Comparison of ENCODE assay signal across 8 mouse cellular contexts in genomic region chr4:137277166-137277513, GRCm38 (mm10). TPM values are rescaled to one million over a fixed set of nuclear protein-coding genes. Genes with fewer than 3 reads are reported as not detected.
DNase-seq lines count a peak whose midpoint lies in the region; ATAC-seq and TF ChIP-seq lines count a peak whose summit lies in the region.

Gene Wnt4, plus strand, starts transcription at chr4:137277489.

- H3K9me3 ChIP-seq in heart, embryonic 14.5 days (ENCODE audit: control insufficient read depth, low read length), result no peaks in the 10 kb centered on the region
- H3K9me3 ChIP-seq in stomach, postnatal 0 days (ENCODE audit: control insufficient read depth, low read length), result no peaks in the 10 kb centered on the region

- H3K4me2 ChIP-seq in heart, embryonic 14.5 days (ENCODE audit: low read length), result peak within 1 kb of the TSS; percentile 89
- peak within 1 kb of the TSS; percentile 82 for H3K4me2 ChIP-seq in stomach, postnatal 0 days (replicated peaks; ENCODE audit: low read depth)

- no peak within 1 kb of the TSS for H3K27ac ChIP-seq in heart, embryonic 14.5 days (replicated peaks in 1 of 2; ENCODE audit: control insufficient read depth in 1 of 2, insufficient read depth in 1 of 2, low read depth in 2 of 2, low read length in 2 of 2)
- peak within 1 kb of the TSS; percentile 91 for H3K27ac ChIP-seq in stomach, postnatal 0 days (replicated peaks)

- H3K4me1 ChIP-seq in heart, embryonic 14.5 days (ENCODE audit: control insufficient read depth in 2 of 2, insufficient read depth in 2 of 2, low read length in 2 of 2), result peaks cover 2 to 18% of the 10 kb centered on the region in 2 experiments; a peak in 3 of 4 replicates
- H3K4me1 ChIP-seq in stomach, postnatal 0 days (replicated peaks; ENCODE audit: control insufficient read depth, insufficient read depth), result 0 out of 2 replicates have a peak, but pooled peaks cover 2% of the 10 kb centered on the region

- peak; percentile 15; the same call in 1 of the 2 replicates for TF ChIP-seq CTCF in stomach, postnatal 0 days (IDR thresholded peaks at IDR 0.05; ENCODE audit: low read depth)

- no peaks in the 10 kb centered on the region for H3K36me3 ChIP-seq in heart, embryonic 14.5 days (ENCODE audit: control insufficient read depth, insufficient read depth, low read length)
- no peaks in the 10 kb centered on the region for H3K36me3 ChIP-seq in stomach, postnatal 0 days (ENCODE audit: control insufficient read depth, insufficient read depth, low read length)

- peak within 1 kb of the TSS; percentile 64 for H3K9ac ChIP-seq in heart, embryonic 14.5 days (ENCODE audit: low read length)
- peak within 1 kb of the TSS; percentile 82 for H3K9ac ChIP-seq in stomach, postnatal 0 days (ENCODE audit: low read length)

- ATAC-seq in heart, embryonic 14.5 days (ENCODE audit: insufficient number of reproducible peaks, insufficient read depth, low FRiP score, low read depth), result peak; percentile 52
- peak; percentile 63 for ATAC-seq in stomach, postnatal 0 days (ENCODE audit: low FRiP score, low TSS enrichment)

- H3K4me3 ChIP-seq in heart, embryonic 14.5 days (ENCODE audit: control insufficient read depth in 1 of 2, insufficient read depth in 1 of 2, low read depth in 1 of 2, low read length in 2 of 2), result peak within 1 kb of the TSS; percentile 44 to 48
- peak within 1 kb of the TSS; percentile 64 for H3K4me3 ChIP-seq in stomach, postnatal 0 days (ENCODE audit: low read depth, low read length)

- no peak for TF ChIP-seq EP300 in stomach, postnatal 0 days (optimal IDR thresholded peaks at IDR 0.05)

- DNase-seq in left cerebral cortex, adult 18-20 months (ENCODE audit: low spot score in 2 of 2), result no peak
- DNase-seq in left cerebral cortex, adult 8-10 months (ENCODE audit: low spot score in 2 of 2), result no peak
- peak; percentile 68 for DNase-seq in embryo, embryonic 9.5 days (ENCODE audit: extremely low spot score)
- DNase-seq in kidney, postnatal 4 days, result peak; percentile 75 to 85
- peak; percentile 44 for DNase-seq in lung, postnatal 36 days
- peak; percentile 80 for DNase-seq in stomach, postnatal 0 days (ENCODE audit: low spot score)
- DNase-seq in spleen, postnatal 10 days (ENCODE audit: low spot score in 2 of 2), result no peak

- peaks cover 78% of the 10 kb centered on the region for H3K27me3 ChIP-seq in heart, embryonic 14.5 days (ENCODE audit: control insufficient read depth, insufficient read depth, low read length)
- peaks cover 7% of the 10 kb centered on the region; the same call in 1 of the 2 replicates for H3K27me3 ChIP-seq in stomach, postnatal 0 days (ENCODE audit: control insufficient read depth, insufficient read depth, low read length)

- 0% methylated on average over 27 of the region's 45 CpGs for WGBS in heart, embryonic 14.5 days
- WGBS in stomach, postnatal 0 days, result 0% methylated on average over 15 of the region's 45 CpGs

RNA-seq across cellular contexts. Expression of gene Wnt4, which starts in this region (rescaled TPM):
- total RNA-seq in left cerebral cortex, adult 18-20 months (2021), result 10 to 100 TPM; 11.0 to 12.6 TPM
- total RNA-seq in left cerebral cortex, adult 8-10 months (2022), result 1 to 10 TPM; 8.9 to 9.9 (median 9.5) TPM
- 1.8 and 2.2 TPM in 2 replicates for polyA plus RNA-seq in heart, embryonic 14.5 days (2014; fragmentation: Nextera tagmentation; extraction: Ambion mirVana)
- 45.3 and 59.7 TPM in 2 replicates for polyA plus RNA-seq in stomach, postnatal 0 days (2015; fragmentation: Nextera tagmentation; extraction: Ambion mirVana)

Comparison
In these comparisons a context has a peak if more than half of its experiments do, and no peak if none do; other contexts are left out.
1. RNA of gene Wnt4 (polyA plus RNA-seq): 45.3 to 59.7 TPM in stomach, postnatal 0 days; 1.8 to 2.2 TPM in heart, embryonic 14.5 days; every median in the first group is over 10 times any median in the second.
2. DNase-seq: peak in embryo, embryonic 9.5 days (single experiment), kidney, postnatal 4 days (2 of 2), lung, postnatal 36 days (single experiment) and stomach, postnatal 0 days (single experiment); none in left cerebral cortex, adult 18-20 months (0 of 2), left cerebral cortex, adult 8-10 months (0 of 2) and spleen, postnatal 10 days (0 of 2).